22 mouse cellular contexts compared by ENCODE assay signal in genomic region chr5:122251895-122252606, GRCm38 (mm10). TPM values are rescaled to one million over a fixed set of nuclear protein-coding genes. Genes with fewer than 3 reads are reported as not detected.
DNase-seq lines count a peak whose midpoint lies in the region; ATAC-seq and TF ChIP-seq lines count a peak whose summit lies in the region.
"Had no signal": no experiment of that assay in that cellular context is flagged by ENCODE, and none has a peak within 500 bp of the region (broad histone marks: within the 10 kb centered on the region; RNA-seq: fewer than 3 reads in every experiment).

No protein-coding gene starts in this region.

- H3K9ac ChIP-seq in forebrain, embryonic 14.5 days (ENCODE audit: low read length): no peak overlapping the region
- H3K9ac ChIP-seq in forebrain, embryonic 12.5 days: no peak overlapping the region
- no peak overlapping the region for H3K9ac ChIP-seq in forebrain, postnatal 0 days
- H3K9ac ChIP-seq: embryonic facial prominence, embryonic 15.5 days; heart, embryonic 15.5 days; hindbrain, embryonic 15.5 days; intestine, embryonic 15.5 days had no signal

- H3K27me3 ChIP-seq in forebrain, embryonic 14.5 days (replicated peaks; ENCODE audit: control insufficient read depth, insufficient read depth, low read length): no peaks in the 10 kb centered on the region
- H3K27me3 ChIP-seq in forebrain, embryonic 12.5 days: no peaks in the 10 kb centered on the region
- H3K27me3 ChIP-seq in forebrain, postnatal 0 days (ENCODE audit: insufficient read depth, low read length): no peaks in the 10 kb centered on the region
- H3K27me3 ChIP-seq: embryonic facial prominence, embryonic 15.5 days; heart, embryonic 15.5 days; hindbrain, embryonic 15.5 days; intestine, embryonic 15.5 days had no signal

- ATAC-seq in forebrain, embryonic 14.5 days: peak; percentile 62; the same call in 1 of the 2 replicates
- no peak for ATAC-seq in forebrain, embryonic 12.5 days (ENCODE audit: low FRiP score)
- ATAC-seq in forebrain, postnatal 0 days: peak; percentile 54
- ATAC-seq: intestine, embryonic 15.5 days had no signal

- no peak for TF ChIP-seq CTCF in brain, embryonic 14.5 days (IDR thresholded peaks at IDR 0.05; ENCODE audit: borderline replicate concordance, extremely low read depth, insufficient read depth, insufficient read length)
- no peak for TF ChIP-seq CTCF in forebrain, postnatal 0 days (IDR thresholded peaks at IDR 0.05; ENCODE audit: low read depth)

- 0 out of 2 replicates have a peak overlapping the region, but pooled peaks have one; percentile 9 for H3K27ac ChIP-seq in forebrain, embryonic 14.5 days (ENCODE audit: low read depth, low read length)
- H3K27ac ChIP-seq in forebrain, embryonic 12.5 days: no peak overlapping the region
- H3K27ac ChIP-seq in forebrain, postnatal 0 days (ENCODE audit: low read depth, low read length): 0 out of 2 replicates have a peak overlapping the region, but pooled peaks have one; percentile 10
- H3K27ac ChIP-seq: embryonic facial prominence, embryonic 15.5 days; heart, embryonic 15.5 days; hindbrain, embryonic 15.5 days; intestine, embryonic 15.5 days; limb, embryonic 10.5 days had no signal

- no peak overlapping the region for H3K4me2 ChIP-seq in forebrain, embryonic 14.5 days (ENCODE audit: low read length)
- H3K4me2 ChIP-seq in forebrain, embryonic 12.5 days: no peak overlapping the region
- H3K4me2 ChIP-seq in forebrain, postnatal 0 days (ENCODE audit: low read depth): no peak overlapping the region
- H3K4me2 ChIP-seq: embryonic facial prominence, embryonic 15.5 days; heart, embryonic 15.5 days; hindbrain, embryonic 15.5 days; intestine, embryonic 15.5 days had no signal

- no peak overlapping the region for H3K4me3 ChIP-seq in forebrain, embryonic 14.5 days (ENCODE audit: low read depth, low read length)
- no peak overlapping the region for H3K4me3 ChIP-seq in forebrain, embryonic 12.5 days (replicated peaks)
- no peak overlapping the region for H3K4me3 ChIP-seq in forebrain, postnatal 0 days (ENCODE audit: low read depth, low read length)
- H3K4me3 ChIP-seq: embryonic facial prominence, embryonic 15.5 days; heart, embryonic 15.5 days; hindbrain, embryonic 15.5 days; intestine, embryonic 15.5 days; limb, embryonic 10.5 days had no signal

- H3K36me3 ChIP-seq in forebrain, embryonic 14.5 days (ENCODE audit: control insufficient read depth, insufficient read depth, low read length): peaks cover 63% of the 10 kb centered on the region
- peaks cover 82% of the 10 kb centered on the region for H3K36me3 ChIP-seq in forebrain, embryonic 12.5 days (replicated peaks)
- peaks cover 57% of the 10 kb centered on the region for H3K36me3 ChIP-seq in forebrain, postnatal 0 days (ENCODE audit: insufficient read depth)

- 57% methylated on average over 17 of the region's 17 CpGs for WGBS in forebrain, embryonic 14.5 days
- WGBS in forebrain, embryonic 12.5 days: 78% methylated on average over 17 of the region's 17 CpGs
- 59% methylated on average over 17 of the region's 17 CpGs for WGBS in forebrain, postnatal 0 days

- TF ChIP-seq POLR2A in brain, embryonic 14.5 days (IDR thresholded peaks at IDR 0.05; ENCODE audit: borderline replicate concordance, extremely low read depth, insufficient read depth, insufficient read length, poor library complexity, severe bottlenecking): no peak

- H3K4me1 ChIP-seq in forebrain, embryonic 14.5 days (ENCODE audit: control insufficient read depth, insufficient read depth, low read length): 0 out of 2 replicates have a peak, but pooled peaks cover 3% of the 10 kb centered on the region
- H3K4me1 ChIP-seq in forebrain, embryonic 12.5 days: no peaks in the 10 kb centered on the region
- H3K4me1 ChIP-seq in forebrain, postnatal 0 days (ENCODE audit: insufficient read depth): no peaks in the 10 kb centered on the region
- H3K4me1 ChIP-seq: embryonic facial prominence, embryonic 15.5 days; hindbrain, embryonic 15.5 days; intestine, embryonic 15.5 days had no signal

- DNase-seq in forebrain, embryonic 14.5 days (ENCODE audit: low spot score): peak; percentile 76
- DNase-seq in layer of hippocampus, adult 9-11 months: peak; percentile 66
- DNase-seq in layer of hippocampus, postnatal 36 days: no peak
- peak; percentile 85 for DNase-seq in brain, embryonic 14.5 days (ENCODE audit: low read depth)
- DNase-seq in forebrain, postnatal 0 days: peak; percentile 51
- DNase-seq in adrenal gland, adult (ENCODE audit: inconsistent age in 2 of 2, low spot score in 1 of 2): no peak
- DNase-seq: adrenal gland, adult 8-10 months; gastrocnemius, postnatal 10 days; heart, adult 18-20 months; heart, postnatal 4 days; kidney, adult 9 months; kidney, postnatal 25 days; lung, adult 18-20 months; lung, postnatal 36 days; retina, postnatal 1 day; thymus, postnatal 36 days had no signal

- H3K9me3 ChIP-seq in forebrain, embryonic 14.5 days (replicated peaks; ENCODE audit: control insufficient read depth, low read length): no peaks in the 10 kb centered on the region
- no peaks in the 10 kb centered on the region for H3K9me3 ChIP-seq in forebrain, embryonic 12.5 days
- no peaks in the 10 kb centered on the region for H3K9me3 ChIP-seq in forebrain, postnatal 0 days (ENCODE audit: low read length)
- H3K9me3 ChIP-seq: embryonic facial prominence, embryonic 15.5 days; heart, embryonic 15.5 days; hindbrain, embryonic 15.5 days; intestine, embryonic 15.5 days; limb, embryonic 10.5 days had no signal

RNA-seq across cellular contexts. Expression of gene Tctn1, which starts 12.2 kb away (rescaled TPM):
- 3.5 and 3.6 TPM in 2 replicates for polyA plus RNA-seq in forebrain, embryonic 14.5 days (2014; fragmentation: Nextera tagmentation; extraction: Ambion mirVana)
- polyA plus RNA-seq in forebrain, embryonic 12.5 days (2016; fragmentation: Nextera tagmentation; extraction: Ambion mirVana): 4.4 and 5.5 TPM in 2 replicates
- 10 to 100 TPM; 11.5 to 14.5 TPM for total RNA-seq in layer of hippocampus, postnatal 36 days (2021)
- polyA plus RNA-seq in brain, embryonic 14.5 days (2012; rRNA removed): 40.2 and 42.3 TPM in 2 replicates
- 20.3 and 31.2 TPM in 2 replicates for total RNA-seq in forebrain, postnatal 0 days (2014; rRNA removed)
- polyA plus RNA-seq in forebrain, postnatal 0 days (2015; fragmentation: Nextera tagmentation; extraction: Ambion mirVana): 2.9 and 4.3 TPM in 2 replicates

RNA-seq across cellular contexts. Expression of gene Pptc7, which starts 32.1 kb away (rescaled TPM):
- polyA plus RNA-seq in forebrain, embryonic 14.5 days (2014; fragmentation: Nextera tagmentation; extraction: Ambion mirVana): 5.2 and 5.9 TPM in 2 replicates
- 9.6 and 10.7 TPM in 2 replicates for polyA plus RNA-seq in forebrain, embryonic 12.5 days (2016; fragmentation: Nextera tagmentation; extraction: Ambion mirVana)
- total RNA-seq in layer of hippocampus, postnatal 36 days (2021): 10 to 100 TPM; 41.1 to 43.6 TPM
- 11.8 and 13.4 TPM in 2 replicates for polyA plus RNA-seq in brain, embryonic 14.5 days (2012; rRNA removed)
- 14.8 and 18.3 TPM in 2 replicates for total RNA-seq in forebrain, postnatal 0 days (2014; rRNA removed)
- polyA plus RNA-seq in forebrain, postnatal 0 days (2015; fragmentation: Nextera tagmentation; extraction: Ambion mirVana): 4.2 and 6.7 TPM in 2 replicates

RNA-seq across cellular contexts. Expression of gene Hvcn1, which starts 45.4 kb away (rescaled TPM):
- polyA plus RNA-seq in forebrain, embryonic 14.5 days (2014; fragmentation: Nextera tagmentation; extraction: Ambion mirVana): 1.3 and 2.4 TPM in 2 replicates
- polyA plus RNA-seq in forebrain, embryonic 12.5 days (2016; fragmentation: Nextera tagmentation; extraction: Ambion mirVana): 7.5 and 8.4 TPM in 2 replicates
- total RNA-seq in layer of hippocampus, postnatal 36 days (2021): 1 to 10 TPM; 2.4 to 3.3 TPM
- polyA plus RNA-seq in brain, embryonic 14.5 days (2012; rRNA removed): 2.3 and 2.4 TPM in 2 replicates
- total RNA-seq in forebrain, postnatal 0 days (2014; rRNA removed): 1.7 and 3.0 TPM in 2 replicates
- polyA plus RNA-seq in forebrain, postnatal 0 days (2015; fragmentation: Nextera tagmentation; extraction: Ambion mirVana): 1.2 and 1.6 TPM in 2 replicates

Comparison
In these comparisons a context has a peak if more than half of its experiments do, and no peak if none do; other contexts are left out.
1. DNase-seq: peak in forebrain, embryonic 14.5 days (single experiment), layer of hippocampus, adult 9-11 months (single experiment), brain, embryonic 14.5 days (single experiment) and forebrain, postnatal 0 days (single experiment); none in layer of hippocampus, postnatal 36 days (0 of 2) and adrenal gland, adult (0 of 2).